Mouse (Mus musculus) liver, embryonic 14.5 days (tissue): ENCODE data around the gene Smarcb1.

Source experiments
- CTCF ChIP-seq: IDR thresholded peaks from 2 replicates; pipeline ENCODE4 v1.5.1; 2016; ENCODE audit warnings: antibody characterized with exemption, low read depth, control low read depth
- EP300 ChIP-seq: IDR thresholded peaks from 2 replicates; pipeline ENCODE4 v1.6.1; 2016; ENCODE audit warnings: antibody characterized with exemption, low read depth

GRCm38 (mm10) chr10:75894601-75895000 lies 26.8 kb downstream of the Smarcb1 start:
- TF ChIP-seq CTCF (no peak), EP300 (no peak)
